Mouse (Mus musculus): ENCODE results near the gene Ptpn20.

Ptpn20 gene

DNA sequence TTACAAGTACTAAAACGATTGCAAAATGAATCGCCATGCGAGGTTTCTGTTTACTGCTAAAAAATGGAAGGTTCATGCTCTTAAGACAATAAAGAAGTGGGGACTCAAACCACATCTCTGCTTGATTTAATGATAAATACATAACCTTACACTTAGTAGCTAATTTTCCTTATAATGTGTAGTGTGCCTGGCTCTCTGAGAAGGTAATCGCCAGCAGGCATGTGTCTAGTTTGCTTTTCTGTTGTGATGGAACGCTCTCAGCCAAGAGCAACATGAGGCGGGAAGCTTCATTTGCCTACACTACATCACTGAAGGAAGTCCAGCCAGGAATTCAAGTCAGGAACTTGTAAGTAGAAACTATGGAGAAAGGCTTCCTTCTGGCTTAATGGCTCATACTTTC, 77.3 kb downstream of the Ptpn20 start:
- in situ Hi-C loops (cut with MboI; ENCODE audit: low pct_unique_long_range_greater_than_20kb in 1 of 2, low sequenced_read_pairs in 2 of 2, unreplicated experiment in 1 of 2) = no loop called here

GRCm38 (mm10) chr14:33669891-33670290, 80.9 kb downstream of the Ptpn20 start:
- in situ Hi-C loops (cut with MboI; ENCODE audit: low pct_unique_long_range_greater_than_20kb in 1 of 2, low sequenced_read_pairs in 2 of 2, unreplicated experiment in 1 of 2) = loop anchor here in 1 of 2 experiments (10.0 kb wide), 1 partner anchor 275 kb away; the partner anchor contains the start of gene Gdf2

GRCm38 (mm10) chr14:33673350-33674087, 84.5 kb downstream of the Ptpn20 start:
- in situ Hi-C loops (cut with MboI; ENCODE audit: low pct_unique_long_range_greater_than_20kb in 1 of 2, low sequenced_read_pairs in 2 of 2, unreplicated experiment in 1 of 2) = loop anchor here in 1 of 2 experiments (10.0 kb wide), 1 partner anchor 271 kb away; the partner anchor contains the start of gene Gdf2

DNA sequence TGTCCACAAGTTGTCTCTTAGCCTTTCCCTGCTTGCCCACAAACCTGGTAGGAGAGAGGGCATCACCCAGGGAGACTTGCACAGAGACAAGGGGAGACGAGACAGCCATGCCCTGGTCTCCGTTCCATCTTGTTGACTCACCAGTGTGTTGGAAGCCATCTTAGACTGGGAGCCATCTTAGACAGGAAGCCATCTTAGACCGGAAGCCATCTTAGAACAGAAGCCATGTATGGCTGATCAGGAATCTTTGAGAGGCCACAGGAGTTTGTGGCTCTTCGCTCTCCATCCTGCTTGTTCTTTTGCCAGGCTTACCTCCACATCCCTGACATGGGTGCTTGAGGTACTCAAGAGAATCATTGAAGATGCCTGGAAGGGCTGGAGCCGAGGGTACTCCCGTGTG, 89.0 kb downstream of the Ptpn20 start:
- in situ Hi-C loops (cut with MboI; ENCODE audit: low pct_unique_long_range_greater_than_20kb in 1 of 2, low sequenced_read_pairs in 2 of 2, unreplicated experiment in 1 of 2) = loop anchor here in 1 of 2 experiments (10.0 kb wide), 1 partner anchor 267 kb away; the partner anchor contains the start of gene Gdf2

DNA sequence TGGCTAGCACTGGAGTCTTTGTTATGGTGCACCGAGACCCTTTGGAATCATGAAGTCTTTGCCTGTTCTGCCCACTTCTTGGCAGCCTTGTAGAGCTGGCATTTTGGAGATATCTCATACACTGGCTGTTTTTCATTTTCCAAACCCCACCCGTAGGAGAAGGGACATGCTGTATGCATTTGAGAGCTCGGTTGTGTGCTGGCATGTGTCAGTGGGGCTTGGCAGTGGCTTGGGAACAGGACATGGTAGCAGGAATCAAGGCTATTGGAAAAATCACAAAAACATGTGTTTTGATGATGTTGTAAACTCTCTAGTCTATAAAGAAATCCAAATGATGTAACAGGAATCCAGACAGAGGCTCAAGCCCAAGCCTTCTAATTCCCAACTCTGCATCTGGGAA, 89.7 kb downstream of the Ptpn20 start:
- in situ Hi-C loops (cut with MboI; ENCODE audit: low pct_unique_long_range_greater_than_20kb in 1 of 2, low sequenced_read_pairs in 2 of 2, unreplicated experiment in 1 of 2) = loop anchor here in 1 of 2 experiments (10.0 kb wide), 1 partner anchor 266 kb away; the partner anchor contains the start of gene Gdf2

DNA sequence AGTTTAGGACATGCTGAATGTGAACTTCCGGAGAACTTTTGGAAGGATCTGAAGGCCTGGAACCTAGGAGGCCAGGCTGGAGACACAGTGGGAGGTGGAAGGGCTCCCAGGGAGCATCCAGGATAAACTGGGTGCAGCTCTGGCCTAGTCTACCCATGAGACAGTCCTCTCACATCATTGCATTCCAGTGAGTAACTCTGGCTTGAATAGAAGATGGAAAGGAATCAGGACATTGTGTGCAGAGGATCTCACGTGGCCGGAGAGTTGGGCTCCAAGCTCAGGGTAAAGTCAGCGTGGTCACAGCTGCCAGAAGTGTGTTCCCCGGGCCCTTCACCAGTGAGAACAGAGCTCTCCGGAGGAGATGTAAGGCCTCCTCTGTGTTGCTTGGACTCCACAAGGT, 91.6 kb downstream of the Ptpn20 start:
- in situ Hi-C loops (cut with MboI; ENCODE audit: low pct_unique_long_range_greater_than_20kb in 1 of 2, low sequenced_read_pairs in 2 of 2, unreplicated experiment in 1 of 2) = no loop called here

- in situ Hi-C loops (cut with MboI; ENCODE audit: low pct_unique_long_range_greater_than_20kb in 1 of 2, low sequenced_read_pairs in 2 of 2, unreplicated experiment in 1 of 2) = no loop called here
These were observed 93.8 kb downstream of the Ptpn20 start for GRCm38 (mm10) chr14:33682768-33683167.

DNA sequence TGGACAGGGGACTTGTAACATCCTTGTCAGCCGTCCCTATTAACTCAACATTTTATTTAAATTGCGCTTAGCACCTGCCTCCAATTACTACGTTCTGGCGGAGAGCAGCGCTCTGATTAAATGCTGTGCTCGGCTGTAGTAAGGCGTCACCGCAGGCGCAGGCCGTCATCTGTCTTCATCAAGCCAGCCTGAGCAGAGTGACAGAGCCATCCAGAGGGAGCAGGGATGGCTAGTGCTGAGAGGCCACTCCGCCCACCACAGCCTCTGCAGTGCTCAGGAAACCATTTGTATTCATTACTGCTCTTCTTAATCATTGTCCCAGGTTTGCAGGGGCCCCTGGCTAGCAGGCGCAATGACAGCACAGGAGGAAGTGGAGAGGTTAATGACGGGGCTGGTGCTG, 94.7 kb downstream of the Ptpn20 start:
- in situ Hi-C loops (cut with MboI; ENCODE audit: low pct_unique_long_range_greater_than_20kb in 1 of 2, low sequenced_read_pairs in 2 of 2, unreplicated experiment in 1 of 2) = no loop called here

GRCm38 (mm10) chr14:33687444-33688028, 98.5 kb downstream of the Ptpn20 start:
- in situ Hi-C loops (cut with MboI; ENCODE audit: low pct_unique_long_range_greater_than_20kb in 1 of 2, low sequenced_read_pairs in 2 of 2, unreplicated experiment in 1 of 2) = no loop called here

GRCm38 (mm10) chr14:33689044-33689443, 100.0 kb downstream of the Ptpn20 start:
- in situ Hi-C loops (cut with MboI; ENCODE audit: low pct_unique_long_range_greater_than_20kb in 1 of 2, low sequenced_read_pairs in 2 of 2, unreplicated experiment in 1 of 2) = no loop called here

Measured in mouse embryonic stem cell (cell line).